11 mouse cellular contexts compared by ENCODE assay signal in genomic region chr7:137121243-137121858, GRCm38 (mm10).
DNase-seq lines count a peak whose midpoint lies in the region; ATAC-seq and TF ChIP-seq lines count a peak whose summit lies in the region.
"Had no signal": no experiment of that assay in that cellular context is flagged by ENCODE, and none has a peak within 500 bp of the region (broad histone marks: within the 10 kb centered on the region; RNA-seq: fewer than 3 reads in every experiment).

No protein-coding gene starts in this region.

- intact Hi-C loops in left cerebral cortex, postnatal 4 days (cut with DNase I): no loop called here

- H3K36me3 ChIP-seq in heart, embryonic 15.5 days: no peaks in the 10 kb centered on the region
- H3K36me3 ChIP-seq in midbrain, postnatal 0 days (ENCODE audit: insufficient read depth, low read length): no peaks in the 10 kb centered on the region
- H3K36me3 ChIP-seq: G1E; intestine, embryonic 15.5 days had no signal

- no peak for TF ChIP-seq CTCF in midbrain, postnatal 0 days (IDR thresholded peaks at IDR 0.05)

- 64% methylated on average over 16 of the region's 16 CpGs for WGBS in heart, embryonic 15.5 days
- 61% methylated on average over 16 of the region's 16 CpGs for WGBS in midbrain, postnatal 0 days

- H3K4me3 ChIP-seq in heart, embryonic 15.5 days: no peak overlapping the region
- no peak overlapping the region for H3K4me3 ChIP-seq in midbrain, postnatal 0 days (ENCODE audit: low read depth, low read length)
- H3K4me3 ChIP-seq: intestine, embryonic 15.5 days had no signal

- no peak overlapping the region for H3K27ac ChIP-seq in heart, embryonic 15.5 days
- no peak overlapping the region for H3K27ac ChIP-seq in midbrain, postnatal 0 days (ENCODE audit: low read depth, low read length)
- H3K27ac ChIP-seq: intestine, embryonic 15.5 days had no signal

- no peaks in the 10 kb centered on the region for H3K27me3 ChIP-seq in heart, embryonic 15.5 days
- no peaks in the 10 kb centered on the region; the same call in 1 of the 2 replicates for H3K27me3 ChIP-seq in midbrain, postnatal 0 days (ENCODE audit: insufficient read depth, low read length)
- H3K27me3 ChIP-seq: intestine, embryonic 15.5 days had no signal

- H3K9me3 ChIP-seq in heart, embryonic 15.5 days (replicated peaks): no peaks in the 10 kb centered on the region
- no peaks in the 10 kb centered on the region for H3K9me3 ChIP-seq in midbrain, postnatal 0 days (ENCODE audit: low read length)
- H3K9me3 ChIP-seq: intestine, embryonic 15.5 days had no signal

- H3K9ac ChIP-seq in heart, embryonic 15.5 days: no peak overlapping the region
- H3K9ac ChIP-seq in midbrain, postnatal 0 days (replicated peaks; ENCODE audit: low read length, poor library complexity, severe bottlenecking): no peak overlapping the region
- H3K9ac ChIP-seq: intestine, embryonic 15.5 days had no signal

- H3K4me1 ChIP-seq in heart, embryonic 15.5 days (replicated peaks): peaks cover 7% of the 10 kb centered on the region; the same call in 1 of the 2 replicates
- no peaks in the 10 kb centered on the region for H3K4me1 ChIP-seq in midbrain, postnatal 0 days (ENCODE audit: insufficient read depth, low read length)
- H3K4me1 ChIP-seq: intestine, embryonic 15.5 days had no signal

- no peak for ATAC-seq in heart, embryonic 15.5 days (replicated peaks; ENCODE audit: insufficient number of reproducible peaks, insufficient read depth, low FRiP score, low read depth)
- ATAC-seq in midbrain, postnatal 0 days (ENCODE audit: low FRiP score): no peak
- ATAC-seq in megakaryocyte, adult 5-6 weeks (ENCODE audit: poor library complexity, severe bottlenecking): no peak
- ATAC-seq: intestine, embryonic 15.5 days had no signal

- H3K4me2 ChIP-seq in heart, embryonic 15.5 days: peak overlapping the region; percentile 19; the same call in 1 of the 2 replicates
- H3K4me2 ChIP-seq in midbrain, postnatal 0 days (ENCODE audit: low read depth, low read length, poor library complexity, severe bottlenecking): no peak overlapping the region
- H3K4me2 ChIP-seq: intestine, embryonic 15.5 days had no signal

- DNase-seq in left cerebral cortex, postnatal 4 days: peak; percentile 37
- DNase-seq in left cerebral cortex, adult 11 months (ENCODE audit: low spot score): no peak
- DNase-seq in cerebellum, postnatal 10 days: peak; percentile 50 to 60
- DNase-seq in midbrain, postnatal 0 days (ENCODE audit: low spot score): peak; percentile 48
- no peak for DNase-seq in thymus, postnatal 4 days
- DNase-seq: adrenal gland, postnatal 36 days; thymus, postnatal 14 days had no signal

Comparison
In these comparisons a context has a peak if more than half of its experiments do, and no peak if none do; other contexts are left out.
1. DNase-seq: peak in left cerebral cortex, postnatal 4 days (single experiment), cerebellum, postnatal 10 days (2 of 2) and midbrain, postnatal 0 days (single experiment); none in left cerebral cortex, adult 11 months (single experiment) and thymus, postnatal 4 days (single experiment).